Mouse (Mus musculus): ENCODE results near the gene March7.

Gene March7

DNA sequence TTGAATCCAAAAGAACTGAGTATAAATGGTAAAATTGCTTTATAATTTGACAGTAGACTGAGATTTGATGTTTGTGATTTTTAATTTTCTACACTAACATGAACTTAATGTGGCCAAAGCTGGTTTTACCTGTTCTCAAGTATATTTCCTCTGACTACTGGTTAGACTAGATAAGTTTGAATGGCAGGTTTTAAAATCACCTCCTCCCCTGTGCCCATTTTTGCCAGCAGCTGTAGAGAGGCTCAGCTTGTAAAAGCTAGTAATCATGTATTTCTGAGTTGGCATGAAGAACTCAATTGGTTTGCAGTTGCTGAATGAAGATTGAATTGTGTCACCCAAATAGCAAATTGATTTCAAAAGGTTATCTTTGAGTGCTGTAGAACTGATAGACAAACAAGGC lies 2.8 kb downstream of the March7 start:
- no peak for DNase-seq (ENCODE audit: extremely low read depth, insufficient read length, low spot score)

DNA sequence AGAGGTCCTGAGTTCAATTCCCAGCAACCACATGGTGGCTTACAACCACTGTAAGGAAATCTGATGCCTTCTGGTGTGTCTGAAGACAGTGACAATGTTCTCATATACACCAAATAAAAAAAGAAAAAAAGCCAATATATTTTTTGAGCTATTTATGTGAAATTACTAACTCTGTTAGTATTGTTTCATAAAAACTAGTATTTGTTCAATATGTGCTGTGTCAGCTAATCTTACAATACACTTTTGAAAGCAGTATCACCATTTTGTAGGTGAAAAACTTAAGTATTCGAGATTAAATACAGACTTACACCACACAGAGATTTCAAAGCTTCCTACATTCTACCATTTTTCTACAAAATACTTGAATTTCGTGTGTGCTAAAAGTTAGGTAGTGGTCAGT lies 5.0 kb downstream of the March7 start:
- DNase-seq (ENCODE audit: extremely low read depth, insufficient read length, low spot score), result no peak

DNA sequence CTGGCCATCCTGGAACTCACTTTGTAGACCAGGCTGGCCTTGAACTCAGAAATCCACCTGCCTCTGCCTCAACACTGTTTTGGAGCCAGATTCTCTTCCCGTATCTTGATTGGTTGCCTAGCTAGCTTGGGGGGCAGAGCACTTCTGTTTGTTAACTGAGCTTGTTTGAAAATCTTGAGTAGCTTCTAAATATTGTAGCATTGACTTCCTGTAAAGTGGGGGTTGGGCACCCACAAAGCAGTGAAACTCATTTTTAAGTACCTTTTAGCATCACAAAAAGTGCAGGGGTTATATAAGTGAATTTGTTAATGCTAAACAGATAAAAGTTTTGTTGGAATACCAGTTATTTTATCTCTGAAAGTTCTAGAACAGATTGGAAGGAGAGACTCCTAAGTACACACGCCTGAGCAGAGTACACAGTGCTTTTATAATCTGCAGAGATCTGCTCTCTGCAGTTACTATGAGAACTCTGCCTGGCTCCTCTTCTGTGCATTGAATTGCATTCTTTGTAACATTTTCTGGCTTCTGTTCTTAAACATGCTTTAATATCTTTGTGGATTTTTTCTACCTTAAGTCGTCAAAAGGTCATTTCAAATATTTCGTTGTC lies 7.0 kb downstream of the March7 start:
- DNase-seq (ENCODE audit: extremely low read depth, insufficient read length, low spot score), result no peak

DNA sequence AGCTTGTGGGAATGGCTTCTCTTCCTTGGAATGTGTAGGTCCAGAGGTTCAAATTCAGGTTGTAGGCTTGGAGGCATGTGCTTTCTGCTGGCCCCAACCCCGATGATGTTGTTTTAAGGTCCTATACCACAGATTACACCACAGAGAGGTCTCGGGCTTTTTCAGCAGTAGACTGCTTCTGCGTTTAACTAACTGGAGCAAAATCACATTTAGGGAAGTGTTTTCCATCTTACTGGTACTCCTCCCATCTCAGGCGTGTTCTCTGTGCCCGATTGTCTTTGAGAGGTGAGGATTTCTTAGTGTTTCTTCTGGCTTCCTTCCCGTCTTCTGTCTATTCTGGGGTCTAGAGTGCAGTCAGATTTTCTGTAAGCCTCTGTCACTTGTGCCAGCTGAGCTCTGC lies 7.9 kb downstream of the March7 start:
- no peak for DNase-seq (ENCODE audit: extremely low read depth, insufficient read length, low spot score)

DNA sequence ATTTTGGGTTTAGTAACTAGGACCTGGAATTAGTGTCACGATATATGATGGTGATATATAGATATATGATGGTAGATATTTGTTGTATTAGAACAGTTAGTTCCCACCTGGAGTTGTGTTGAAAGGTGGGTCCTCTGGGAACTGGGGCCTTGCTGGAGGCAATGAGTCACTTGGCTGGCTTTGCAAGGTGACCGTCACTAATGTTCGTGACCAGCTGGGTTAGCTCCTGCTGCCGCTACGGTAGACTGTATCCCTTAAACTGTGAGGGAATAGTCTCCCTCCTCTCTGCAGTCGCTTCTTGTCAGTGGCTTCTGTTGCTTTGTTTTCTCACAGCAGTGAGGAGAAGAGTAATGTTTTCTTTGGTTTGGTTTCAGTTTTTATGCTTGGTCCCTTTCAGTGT lies 11.5 kb downstream of the March7 start:
- no peak for DNase-seq (ENCODE audit: extremely low read depth, insufficient read length, low spot score)

DNA sequence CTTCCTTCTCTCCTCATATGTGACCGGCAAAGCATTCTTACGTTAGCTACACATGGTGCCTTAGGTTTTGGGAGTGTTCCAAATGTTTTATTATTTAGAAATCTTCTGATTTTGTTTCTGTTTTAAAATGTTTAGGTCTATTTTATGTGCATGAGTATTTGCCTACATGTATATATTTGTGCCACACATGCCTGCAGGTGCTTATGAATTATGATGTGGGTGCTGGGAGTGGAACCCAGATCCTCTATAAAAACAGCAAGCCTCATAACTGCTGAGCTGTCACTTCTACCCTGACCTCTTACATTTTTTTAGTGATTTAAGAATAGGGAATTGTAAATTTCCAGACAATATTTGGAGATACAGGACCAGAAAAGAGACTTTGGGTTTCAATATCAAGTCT lies 12.3 kb downstream of the March7 start:
- DNase-seq (ENCODE audit: extremely low read depth, insufficient read length, low spot score), result no peak

DNA sequence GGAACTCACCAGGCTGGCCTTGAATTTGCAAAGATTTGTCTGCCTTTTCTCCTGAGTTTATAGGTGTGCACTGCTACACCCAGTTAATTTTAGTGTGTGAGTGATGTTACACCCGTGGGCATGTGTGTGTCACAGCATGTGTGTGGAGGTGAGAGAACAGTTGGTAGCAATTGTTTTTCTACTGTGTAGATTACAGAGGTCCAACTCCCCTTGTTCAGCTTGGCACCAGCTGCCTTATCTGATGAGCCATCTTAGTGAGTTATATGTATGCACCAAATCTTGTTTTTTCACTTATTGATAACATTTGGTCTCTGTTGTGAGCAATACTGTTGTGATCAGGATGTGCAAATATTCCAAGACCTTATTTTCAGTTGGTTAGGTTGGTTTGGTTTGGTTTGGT lies 13.8 kb downstream of the March7 start:
- no peak for DNase-seq (ENCODE audit: extremely low read depth, insufficient read length, low spot score)

DNA sequence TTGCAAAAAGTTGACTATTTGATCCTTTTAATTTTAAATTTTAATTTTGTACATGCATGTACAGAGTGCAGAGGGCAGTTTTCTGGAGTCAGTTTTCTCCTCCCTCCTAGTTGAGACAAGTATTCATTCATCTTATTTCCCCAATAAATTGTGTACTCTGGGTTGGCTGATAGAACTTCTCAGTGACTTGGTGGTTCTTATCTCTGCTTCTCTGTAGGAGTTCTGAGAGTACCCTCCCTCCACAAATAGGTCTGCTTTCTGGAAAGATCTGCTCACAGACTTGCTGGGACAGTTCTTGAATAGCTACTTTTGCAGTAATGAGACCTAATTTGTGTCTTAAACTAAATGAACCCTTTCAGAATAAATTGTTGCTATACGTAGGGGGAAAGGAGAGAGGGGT lies 18.8 kb downstream of the March7 start:
- DNase-seq (ENCODE audit: extremely low read depth, insufficient read length, low spot score), result no peak

DNA sequence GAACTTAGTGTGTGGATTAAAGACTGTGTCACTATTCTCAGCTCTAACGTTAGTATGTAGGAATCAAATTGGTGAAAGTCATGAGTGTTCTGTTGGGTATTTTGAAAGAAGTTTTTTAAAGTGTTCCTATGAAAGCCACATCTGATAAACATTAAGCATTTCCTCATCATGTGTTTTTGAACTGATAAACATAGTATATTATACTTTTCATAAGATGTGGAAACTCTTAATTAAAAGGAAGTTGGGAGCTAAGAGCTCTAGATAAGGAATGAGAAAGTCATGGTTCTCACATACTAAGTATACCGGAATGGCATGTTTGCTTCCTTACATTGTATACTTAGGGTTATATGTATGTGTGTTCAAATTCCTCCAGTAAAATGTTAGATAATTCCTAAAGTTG lies 20.7 kb downstream of the March7 start:
- no peak for DNase-seq (ENCODE audit: extremely low read depth, insufficient read length, low spot score)

DNA sequence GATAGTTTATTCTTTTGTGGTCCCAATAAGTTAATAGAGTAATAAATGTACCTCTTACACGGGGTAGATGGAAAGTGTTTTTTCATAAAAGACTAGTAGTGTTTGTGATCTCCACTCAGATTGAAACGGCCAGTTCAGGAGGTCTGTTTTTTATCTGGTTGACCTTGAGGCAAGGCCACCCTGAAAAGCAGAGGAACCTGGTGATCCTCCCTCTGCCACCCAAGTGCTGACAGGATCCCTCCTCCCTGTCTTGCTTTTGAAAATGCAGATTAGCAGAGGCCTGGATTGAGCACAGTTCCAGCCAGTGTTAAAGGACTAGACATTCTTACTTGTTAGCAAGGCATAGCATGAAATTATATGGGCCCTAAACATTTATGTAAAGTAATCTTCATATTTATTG lies 23.5 kb downstream of the March7 start:
- DNase-seq (ENCODE audit: extremely low read depth, insufficient read length, low spot score), result no peak

DNA sequence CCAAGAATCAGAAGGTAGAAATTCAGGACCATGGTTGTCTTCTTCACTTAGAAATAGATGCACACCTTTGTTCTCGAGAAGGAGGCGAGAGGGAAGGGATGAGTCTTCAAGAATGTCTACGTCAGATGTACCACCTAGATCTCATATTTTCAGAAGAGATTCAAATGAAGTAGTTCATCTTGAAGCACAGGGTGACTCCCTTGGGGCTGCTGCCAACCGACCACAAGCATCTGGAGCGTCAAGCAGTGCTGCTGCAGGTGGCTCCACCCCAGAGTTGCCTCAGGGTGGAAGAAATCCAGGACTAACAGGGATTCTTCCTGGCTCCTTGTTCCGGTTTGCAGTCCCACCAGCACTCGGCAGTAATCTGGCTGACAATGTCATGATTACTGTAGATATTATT lies 24.8 kb downstream of the March7 start:
- no peak for DNase-seq (ENCODE audit: extremely low read depth, insufficient read length, low spot score)

DNA sequence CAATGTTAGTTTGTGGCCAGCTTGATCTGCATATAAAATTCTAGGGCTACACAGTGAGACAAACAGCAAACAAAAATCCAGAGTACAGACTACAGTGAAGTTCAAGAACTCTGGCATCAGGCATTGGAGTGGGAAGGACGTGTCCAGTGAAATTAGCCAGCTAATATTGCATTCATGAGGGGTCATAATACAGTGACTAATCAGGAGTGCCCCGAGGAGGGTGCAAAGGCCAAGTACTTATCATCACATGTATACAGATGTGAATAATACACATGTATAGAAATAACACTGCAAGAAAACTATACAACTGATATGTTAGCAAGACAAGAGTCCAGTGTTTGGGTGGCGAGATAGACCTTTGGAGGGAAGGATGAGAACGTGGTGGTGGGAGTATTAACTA lies 43.1 kb downstream of the March7 start:
- no peak for DNase-seq (ENCODE audit: extremely low read depth, insufficient read length, low spot score)

DNA sequence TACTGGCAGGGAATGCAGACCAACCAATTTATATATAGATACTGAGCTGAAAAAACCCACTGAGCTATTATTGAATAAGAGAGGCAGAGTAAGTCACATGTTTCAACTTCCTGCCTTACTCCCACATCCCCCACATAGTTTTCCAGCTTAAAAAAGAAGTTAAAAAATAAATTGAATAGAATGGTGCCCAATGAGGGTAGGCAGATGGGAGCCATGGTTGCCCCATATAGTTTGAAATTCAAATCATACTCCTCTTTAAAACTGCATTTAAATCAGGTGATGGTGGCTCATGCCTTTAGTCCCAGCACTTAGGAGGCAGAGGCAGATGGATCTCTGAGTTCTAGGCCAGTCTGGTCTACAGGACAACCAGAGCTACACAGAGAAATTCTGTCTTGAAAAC lies 43.8 kb downstream of the March7 start:
- DNase-seq (ENCODE audit: extremely low read depth, insufficient read length, low spot score), result no peak

DNA sequence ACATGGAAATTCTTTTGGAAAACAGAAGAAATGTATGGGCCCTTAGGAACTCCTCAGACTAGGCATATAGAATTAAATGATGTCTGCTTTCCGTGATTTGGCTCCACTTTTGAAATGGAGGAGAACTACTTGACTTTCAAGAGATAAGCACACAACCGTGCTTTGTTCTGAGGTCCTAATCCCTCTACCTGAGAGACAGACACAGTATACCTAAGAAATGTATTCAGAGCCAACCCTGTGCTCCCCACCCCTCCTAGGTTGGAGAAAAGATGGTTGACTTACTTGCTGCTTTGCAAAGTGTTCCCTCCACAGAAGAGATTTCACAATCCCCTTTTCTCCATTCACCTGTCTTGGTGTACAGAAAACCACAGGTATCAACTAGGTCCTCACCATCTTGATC lies 47.1 kb downstream of the March7 start:
- no peak for DNase-seq (ENCODE audit: extremely low read depth, insufficient read length, low spot score)

DNA sequence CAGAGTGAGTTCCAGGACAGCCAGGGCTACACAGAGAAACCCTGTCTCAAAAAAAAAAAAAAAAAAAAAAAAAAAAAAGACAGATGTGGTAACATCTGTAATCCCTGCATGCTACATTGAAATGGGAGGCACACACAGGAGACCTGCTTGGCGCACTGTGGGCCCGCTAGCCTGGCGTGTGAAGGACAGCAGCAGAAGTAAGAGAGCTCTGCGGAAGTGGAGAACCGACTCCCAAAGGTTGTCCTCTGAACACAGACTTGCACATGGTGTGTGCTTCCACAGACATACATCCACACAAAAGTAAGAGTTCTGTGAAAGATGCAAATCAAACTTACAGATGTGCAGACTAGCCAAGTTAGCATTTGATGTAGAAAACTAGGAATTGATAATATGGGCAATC lies 49.5 kb downstream of the March7 start:
- DNase-seq (ENCODE audit: extremely low read depth, insufficient read length, low spot score), result no peak

DNA sequence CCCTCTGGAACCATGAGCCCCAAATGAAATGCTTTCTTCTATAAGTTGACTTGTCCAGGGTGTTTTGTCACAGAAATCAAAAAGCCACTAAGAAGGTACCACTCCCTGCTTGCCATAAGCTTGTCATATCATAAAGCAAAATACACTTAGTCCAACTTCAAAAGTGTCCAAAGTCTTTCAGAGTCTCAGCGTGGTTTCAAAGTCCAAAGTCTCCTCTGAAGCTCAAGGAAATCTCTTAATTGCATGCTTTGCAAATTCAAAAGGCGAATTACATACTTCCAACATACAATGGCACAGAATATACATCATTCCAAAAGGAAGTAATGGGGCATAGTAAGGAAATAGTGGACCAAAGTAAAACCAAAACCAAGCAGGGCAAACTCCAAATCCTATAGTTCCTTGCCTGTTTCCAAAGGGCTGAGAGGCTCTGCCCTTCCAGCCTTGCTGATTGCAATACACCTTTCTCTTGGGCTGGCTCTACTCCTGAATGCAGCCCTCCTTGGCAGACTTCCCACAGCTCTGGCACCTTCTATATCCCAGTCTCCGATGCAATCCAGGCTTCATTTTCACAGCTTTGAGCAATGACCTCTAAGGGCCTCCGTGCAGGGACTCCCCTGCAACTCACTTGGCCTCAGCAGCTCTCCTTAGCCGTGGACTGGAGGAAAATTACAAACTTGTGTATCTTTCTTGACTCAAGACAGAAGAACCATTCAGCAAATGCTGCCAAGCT lies 51.1 kb downstream of the March7 start:
- DNase-seq (ENCODE audit: extremely low read depth, insufficient read length, low spot score), result no peak

DNA sequence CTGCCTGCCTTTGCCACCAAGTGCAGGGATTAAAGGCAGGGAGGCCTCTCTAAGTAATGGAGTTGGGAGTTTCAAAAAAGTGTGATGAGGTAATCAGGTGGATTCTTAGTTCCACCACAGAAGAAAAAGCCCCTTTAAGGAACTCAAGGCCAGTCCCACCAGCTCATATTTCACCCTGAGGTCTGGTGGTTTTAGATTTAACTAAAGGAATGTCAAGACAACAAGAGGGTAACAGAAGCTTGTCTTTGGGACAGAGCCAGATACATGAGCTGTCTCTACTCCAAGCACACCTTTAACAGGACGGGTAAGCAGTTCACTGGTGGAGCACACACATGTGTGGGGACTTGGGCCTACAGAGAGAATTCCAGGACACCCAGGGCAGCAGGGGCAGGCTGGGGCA lies 57.9 kb downstream of the March7 start:
- DNase-seq (ENCODE audit: extremely low read depth, insufficient read length, low spot score), result no peak

DNA sequence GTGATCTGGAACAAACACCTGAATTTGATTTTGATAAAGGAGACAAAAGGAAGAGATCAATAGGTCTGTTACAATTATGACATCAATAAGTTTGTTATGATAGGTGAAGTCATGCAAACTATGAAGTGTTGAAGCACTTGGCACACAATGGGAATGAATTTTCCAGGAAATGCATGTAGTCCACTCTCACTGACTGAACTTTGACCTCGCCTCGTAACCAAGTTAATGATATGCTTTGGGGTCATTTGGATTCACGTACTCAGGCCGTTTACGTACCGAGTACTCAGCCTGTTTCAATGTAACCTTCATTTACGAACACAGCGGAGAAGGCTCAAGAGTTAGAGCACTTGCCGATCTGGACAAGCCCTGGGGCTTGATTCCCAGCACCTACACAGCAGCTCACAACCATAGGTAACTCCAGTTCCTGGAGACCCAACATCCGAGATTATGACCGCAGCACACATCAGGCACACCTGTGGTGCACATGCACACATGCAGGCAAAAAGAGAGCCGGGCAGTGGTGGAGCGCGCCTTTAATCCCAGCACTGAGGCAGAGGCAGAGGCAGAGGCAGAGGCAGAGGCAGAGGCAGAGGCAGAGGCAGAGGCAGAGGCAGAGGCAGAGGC lies 60.3 kb downstream of the March7 start:
- no peak for DNase-seq (ENCODE audit: extremely low read depth, insufficient read length, low spot score)

DNA sequence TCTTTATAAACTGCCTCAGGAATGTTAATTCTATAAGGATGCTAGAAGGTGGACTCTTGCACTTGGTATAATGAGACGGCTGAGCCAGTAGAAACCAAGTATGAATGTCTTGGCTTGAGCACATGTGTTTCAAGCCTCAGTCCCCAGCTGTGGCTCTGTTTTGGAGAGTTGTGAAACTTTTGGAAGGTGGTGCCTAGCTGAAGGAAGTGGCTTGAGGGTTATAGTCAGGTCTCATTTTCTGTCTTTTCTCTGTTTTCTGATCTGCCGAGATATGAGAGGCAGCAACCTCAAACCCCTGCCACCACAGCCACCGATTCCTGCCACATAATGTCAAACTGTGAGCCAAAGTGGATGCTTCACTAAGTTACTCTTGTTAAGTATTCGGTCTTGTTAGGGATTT lies 68.9 kb downstream of the March7 start:
- no peak for DNase-seq (ENCODE audit: extremely low read depth, insufficient read length, low spot score)

DNA sequence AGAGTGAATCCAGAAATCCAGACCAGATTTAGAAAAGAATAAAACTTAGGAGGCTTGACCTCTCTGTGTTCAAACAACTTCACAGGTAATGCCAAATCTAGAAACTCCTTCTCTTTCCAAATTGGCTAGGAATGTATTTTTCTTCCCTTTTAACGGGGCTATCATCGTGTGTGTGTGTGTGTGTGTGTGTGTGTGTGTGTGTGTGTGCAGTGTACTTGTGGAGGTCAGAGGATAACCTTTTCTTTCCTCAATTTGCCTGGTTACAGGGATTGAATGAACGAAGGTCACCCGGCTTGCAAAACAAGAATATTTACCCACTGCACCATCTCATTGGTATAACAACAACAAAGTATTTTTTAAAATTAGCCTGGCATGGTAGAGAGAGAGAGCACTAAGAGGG lies 72.9 kb downstream of the March7 start:
- DNase-seq (ENCODE audit: extremely low read depth, insufficient read length, low spot score), result no peak

DNA sequence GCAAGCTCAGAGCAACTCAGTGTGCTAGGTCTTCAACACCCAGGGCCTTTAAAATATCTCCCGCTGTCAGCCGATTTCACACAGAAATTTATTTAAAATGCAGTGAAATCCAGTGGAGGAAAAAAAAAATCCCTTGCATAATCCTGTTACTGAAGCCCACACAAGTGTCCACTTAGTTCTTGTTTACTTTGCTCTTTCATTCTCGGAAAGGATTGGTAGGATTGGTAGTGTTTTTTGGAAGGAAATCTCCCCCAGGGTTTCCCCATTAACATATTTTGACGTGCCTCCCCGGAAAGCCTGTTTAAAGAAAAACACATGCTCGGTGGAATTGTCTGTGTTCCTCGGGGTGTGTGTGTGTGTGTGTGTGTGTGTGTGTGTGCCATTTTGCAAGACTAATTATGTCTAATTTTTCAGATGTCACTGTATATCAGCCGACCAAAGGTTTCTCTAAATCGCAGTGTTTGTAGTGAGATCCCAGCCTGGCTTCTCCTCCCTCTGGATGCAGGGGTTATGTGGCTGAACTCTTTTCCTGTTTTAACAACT lies 73.6 kb downstream of the March7 start:
- no peak for DNase-seq (ENCODE audit: extremely low read depth, insufficient read length, low spot score)
